Mouse (Mus musculus) neural tube, embryonic 13.5 days (tissue): ENCODE measurements at regions not wholly inside any gene's neighbourhood (a gene's known extent, or its start where the extent isn't known, plus 50 kb on each side); places are given as distances from the start of the nearest gene placed in this dataset.

Experiments used
- ATAC-seq: fragments of 200-750 bp; cut with Nextera tagmentation; 2 replicates; pipeline ENCODE4 v1.8.0; 2017; ENCODE audit warnings: low read depth, mild to moderate bottlenecking, moderate TSS enrichment, moderate library complexity
- H3K27ac ChIP-seq: fragments of 300-500 bp; sonication (generic); replicated peaks from 2 replicates; pipeline ENCODE4 v1.5.1; 2015; ENCODE audit warnings: moderate library complexity, mild to moderate bottlenecking, inconsistent platforms
- H3K27me3 ChIP-seq: fragments of 300-500 bp; sonication (generic); 2 replicates; pipeline ENCODE4 v1.6.1; 2015; ENCODE audit warnings: mild to moderate bottlenecking, inconsistent platforms
- H3K36me3 ChIP-seq: fragments of 300-500 bp; sonication (generic); 2 replicates; pipeline ENCODE4 v1.6.1; 2015; ENCODE audit warnings: mild to moderate bottlenecking, inconsistent platforms
- H3K4me1 ChIP-seq: fragments of 300-500 bp; sonication (generic); replicated peaks from 2 replicates; pipeline ENCODE4 v1.6.1; 2015; ENCODE audit warnings: inconsistent platforms
- H3K4me2 ChIP-seq: fragments of 300-500 bp; sonication (generic); 2 replicates; pipeline ENCODE4 v1.6.1; 2015; ENCODE audit warnings: inconsistent platforms, mild to moderate bottlenecking, moderate library complexity
- H3K4me3 ChIP-seq: fragments of 300-500 bp; sonication (generic); 2 replicates; pipeline ENCODE4 v1.5.1; 2015; ENCODE audit warnings: mild to moderate bottlenecking, inconsistent platforms
- H3K9ac ChIP-seq: fragments of 300-500 bp; sonication (generic); 2 replicates; pipeline ENCODE4 v1.6.1; 2015; ENCODE audit warnings: moderate library complexity, mild to moderate bottlenecking, inconsistent platforms
- H3K9me3 ChIP-seq: fragments of 300-500 bp; sonication (generic); 2 replicates; pipeline ENCODE4 v1.6.1; 2016; ENCODE audit warnings: inconsistent platforms
- WGBS: fragments of 180-500 bp; shearing (Covaris S2); methylation state at CpG from one replicate; pipeline ENCODE4 v1.1.7; 2015; 5-methylcytosine and 5-hydroxymethylcytosine counted together

DNA sequence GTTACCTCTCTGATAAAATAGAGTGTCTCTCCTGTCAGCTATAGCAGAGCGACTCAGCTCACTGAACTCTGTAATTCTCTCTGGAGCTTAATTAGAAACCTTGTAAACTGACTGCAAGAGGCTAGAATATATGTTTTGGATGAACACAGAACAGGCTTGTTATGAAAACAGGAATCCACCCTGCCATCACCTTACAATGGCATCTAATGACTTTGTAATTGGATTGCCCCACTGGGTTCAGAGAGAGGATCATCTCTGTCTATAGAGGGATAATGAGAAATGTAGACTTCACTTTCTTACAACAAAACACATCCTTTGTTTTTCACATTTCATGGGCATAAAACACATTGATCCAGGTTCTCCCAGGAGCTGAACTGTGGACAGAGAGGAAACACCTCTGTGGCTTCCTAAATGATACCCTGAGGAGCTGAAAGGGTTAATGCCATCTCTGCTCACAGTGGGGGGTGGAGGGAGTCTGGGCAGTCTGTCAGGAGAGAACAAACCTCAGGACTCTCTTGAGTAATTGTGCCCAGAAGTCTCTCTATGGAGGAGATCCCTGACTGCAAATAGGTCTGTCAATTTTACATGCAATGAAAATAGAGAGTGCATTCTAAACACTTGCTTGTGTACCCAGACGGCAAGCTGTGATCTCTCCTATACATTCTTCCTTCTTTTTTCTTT lies 571.9 kb downstream of the Ttll7 start:
- WGBS, result 17% methylated on average over 2 of the region's 2 CpGs
- Histone ChIP-seq H3K36me3 (no peaks in the 10 kb centered on the region), H3K9ac (no peak overlapping the region), H3K4me3 (no peak overlapping the region), H3K4me1 (peaks cover 20% of the 10 kb centered on the region), H3K9me3 (no peaks in the 10 kb centered on the region), H3K27me3 (no peaks in the 10 kb centered on the region), H3K4me2 (no peak overlapping the region), H3K27ac (peak overlapping the region; percentile 68)
- peak; percentile 23; the same call in 1 of the 2 replicates for ATAC-seq

DNA sequence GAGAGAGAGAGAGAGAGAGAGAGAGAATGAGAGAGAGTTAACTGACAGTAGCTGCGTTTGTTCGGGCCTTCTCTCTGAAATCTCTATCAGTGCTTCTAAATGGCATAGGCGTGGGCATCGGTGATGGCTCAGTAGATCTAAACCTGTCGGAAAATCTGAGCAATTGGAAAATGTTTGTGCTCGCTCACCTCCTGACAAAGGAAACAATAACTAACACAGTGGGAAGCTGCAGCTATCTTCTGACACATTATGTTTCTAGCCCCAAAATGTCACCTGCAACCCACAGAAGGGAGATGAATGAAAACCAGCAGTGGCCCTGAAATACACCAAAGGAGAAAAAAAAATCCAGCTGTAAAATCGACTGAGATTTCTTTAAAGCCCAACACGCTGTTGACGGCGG lies 576.7 kb downstream of the Ttll7 start:
- no peaks in the 10 kb centered on the region for H3K9me3 ChIP-seq
- H3K36me3 ChIP-seq, result no peaks in the 10 kb centered on the region
- no peaks in the 10 kb centered on the region for H3K27me3 ChIP-seq
- no peak overlapping the region for H3K4me3 ChIP-seq
- 63% methylated on average over 10 of the region's 10 CpGs for WGBS
- no peak overlapping the region for H3K9ac ChIP-seq
- H3K27ac ChIP-seq, result no peak overlapping the region
- ATAC-seq, result no peak
- H3K4me2 ChIP-seq, result no peak overlapping the region
- H3K4me1 ChIP-seq, result peaks cover 9% of the 10 kb centered on the region

DNA sequence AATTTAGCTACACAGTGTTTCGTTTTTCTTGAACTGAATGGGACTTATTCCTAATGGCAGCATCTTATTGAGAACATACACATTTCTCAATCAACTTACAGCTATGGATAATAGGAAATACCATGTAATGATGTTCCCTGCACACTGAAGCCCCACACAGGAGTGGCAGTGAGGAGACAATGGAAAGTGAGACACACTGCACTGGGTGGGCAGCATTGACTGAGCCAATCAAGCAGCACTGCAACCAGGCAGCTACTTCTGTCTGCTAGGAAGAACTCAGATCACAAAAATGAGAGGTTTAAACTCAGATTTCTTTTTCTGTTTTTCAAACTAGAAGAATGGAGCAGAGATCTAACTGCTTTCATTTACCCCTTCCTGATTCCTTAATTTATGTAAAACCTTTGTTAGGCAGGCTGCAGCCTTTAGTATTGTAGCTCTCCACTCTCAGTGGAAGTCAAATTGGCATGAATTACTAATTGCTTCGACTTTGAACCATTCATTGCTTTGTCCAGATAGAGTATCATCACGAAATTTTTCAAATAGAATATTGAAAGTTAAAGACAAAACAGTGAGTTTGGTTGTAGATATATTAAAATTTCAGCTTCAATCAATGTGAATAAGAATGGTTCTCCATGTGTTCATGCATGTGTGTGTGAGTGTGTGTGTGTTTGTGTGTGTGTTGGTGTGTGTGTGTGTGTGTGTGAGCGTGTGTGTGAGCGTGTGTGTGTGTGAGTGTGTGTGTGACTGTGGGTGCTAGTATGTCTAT lies 590.9 kb downstream of the Ttll7 start:
- Histone ChIP-seq H3K36me3 (no peaks in the 10 kb centered on the region), H3K27me3 (no peaks in the 10 kb centered on the region), H3K4me3 (no peak overlapping the region), H3K27ac (peak overlapping the region; percentile 81), H3K4me1 (peaks cover 25% of the 10 kb centered on the region), H3K4me2 (no peak overlapping the region), H3K9me3 (no peaks in the 10 kb centered on the region), H3K9ac (no peak overlapping the region)
- 62% methylated on average over 5 of the region's 5 CpGs for WGBS
- ATAC-seq, result no peak; the same call in 1 of the 2 replicates

DNA sequence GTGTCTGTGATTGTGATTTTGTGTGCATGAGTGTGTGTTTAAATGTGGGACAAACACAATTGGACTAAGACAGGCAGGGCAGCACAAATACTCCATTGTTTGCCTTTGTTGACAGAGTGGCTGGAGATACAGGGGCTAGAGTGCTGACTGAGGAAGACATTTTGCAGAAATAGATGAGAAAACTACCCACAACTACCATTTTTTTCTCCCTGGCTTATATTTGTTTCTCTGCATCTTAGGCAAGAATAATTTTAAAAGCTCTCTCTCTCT lies 591.5 kb downstream of the Ttll7 start:
- Histone ChIP-seq H3K4me3 (no peak overlapping the region), H3K4me1 (peaks cover 25% of the 10 kb centered on the region), H3K9ac (no peak overlapping the region), H3K27me3 (no peaks in the 10 kb centered on the region), H3K36me3 (no peaks in the 10 kb centered on the region), H3K9me3 (no peaks in the 10 kb centered on the region), H3K4me2 (no peak overlapping the region), H3K27ac (peak overlapping the region; percentile 81)
- peak; percentile 49; the same call in 1 of the 2 replicates for ATAC-seq

DNA sequence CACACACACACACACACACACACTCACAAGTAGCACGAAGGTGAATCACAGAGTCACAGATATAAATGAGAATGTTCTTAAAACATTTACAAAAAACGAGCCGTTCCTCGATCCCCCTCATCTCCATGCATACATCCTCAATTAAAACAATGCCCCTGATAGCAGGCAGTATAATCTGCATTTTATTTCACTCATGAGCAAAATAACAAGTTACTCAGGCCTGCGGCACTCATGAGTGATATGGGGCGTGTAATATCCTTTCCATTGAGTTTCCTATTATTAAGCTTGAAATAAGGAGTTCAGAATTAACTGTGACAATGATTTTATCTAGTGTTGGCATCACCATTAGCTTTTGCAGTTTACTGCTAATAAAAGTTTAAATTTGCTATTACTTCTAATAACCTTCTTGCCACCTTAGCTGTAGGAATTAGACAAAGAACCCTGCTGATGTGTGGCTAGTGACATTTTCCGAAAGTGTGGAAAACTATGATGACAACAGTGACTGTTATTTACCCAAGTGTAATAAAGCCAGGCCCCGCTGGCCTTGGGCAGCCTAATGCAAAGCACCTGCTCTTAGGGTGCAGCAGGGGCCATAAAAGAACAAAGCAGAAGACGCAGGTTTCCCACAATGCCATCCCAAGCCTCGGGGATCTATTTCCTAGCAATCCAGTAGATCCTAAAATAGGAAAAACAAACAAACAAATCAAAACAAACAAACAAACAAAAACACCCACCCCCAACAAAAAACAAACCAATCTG lies 592.0 kb downstream of the Ttll7 start:
- WGBS, result 28% methylated on average over 10 of the region's 10 CpGs
- no peaks in the 10 kb centered on the region for H3K36me3 ChIP-seq
- H3K4me2 ChIP-seq, result no peak overlapping the region
- peaks cover 25% of the 10 kb centered on the region for H3K4me1 ChIP-seq
- H3K9me3 ChIP-seq, result no peaks in the 10 kb centered on the region
- H3K27me3 ChIP-seq, result no peaks in the 10 kb centered on the region
- no peak overlapping the region for H3K4me3 ChIP-seq
- H3K27ac ChIP-seq, result peak overlapping the region; percentile 81
- ATAC-seq, result peak; percentile 88
- H3K9ac ChIP-seq, result no peak overlapping the region

DNA sequence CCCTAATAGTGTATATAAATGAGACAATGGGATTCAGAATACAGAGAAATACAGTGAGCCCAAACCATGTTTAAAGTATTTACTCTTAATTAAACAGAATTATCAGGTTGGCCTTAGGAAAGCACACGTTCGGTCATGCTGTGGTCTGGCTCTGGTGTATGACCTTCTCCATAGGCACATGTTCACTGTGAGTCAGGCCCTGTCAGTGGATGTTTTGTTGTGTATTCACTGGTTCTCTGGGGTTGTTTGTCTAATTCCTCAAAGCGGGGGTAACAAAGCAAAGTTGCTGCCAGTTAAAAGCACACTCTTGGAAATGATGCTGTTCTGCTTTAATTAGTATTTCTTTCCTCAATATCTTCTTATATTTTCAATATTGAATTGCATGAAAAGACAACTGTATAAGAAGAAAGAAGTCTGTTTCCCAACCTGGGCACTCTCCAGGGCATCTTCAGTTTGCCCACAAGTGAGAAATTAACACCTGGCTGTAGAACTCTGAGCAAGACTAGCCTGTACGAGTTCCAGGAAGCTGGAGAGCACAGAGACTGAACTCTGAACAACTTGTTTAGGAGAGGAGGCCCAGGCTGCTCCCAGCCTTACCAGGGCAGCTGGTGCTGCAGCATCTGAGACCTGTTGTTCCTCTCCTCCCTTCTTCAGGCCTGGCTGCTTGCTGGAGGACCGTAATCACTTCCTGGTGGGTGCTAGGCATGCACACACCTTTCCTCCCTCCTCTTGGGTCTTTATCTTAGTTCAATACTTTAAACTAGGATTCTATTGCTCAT lies 593.1 kb downstream of the Ttll7 start:
- Histone ChIP-seq H3K27me3 (no peaks in the 10 kb centered on the region), H3K9me3 (no peaks in the 10 kb centered on the region), H3K36me3 (no peaks in the 10 kb centered on the region), H3K4me3 (no peak overlapping the region), H3K27ac (peak overlapping the region; percentile 81), H3K4me1 (peaks cover 25% of the 10 kb centered on the region), H3K4me2 (no peak overlapping the region), H3K9ac (no peak overlapping the region)
- WGBS, result 88% methylated on average over 5 of the region's 5 CpGs
- no peak for ATAC-seq

DNA sequence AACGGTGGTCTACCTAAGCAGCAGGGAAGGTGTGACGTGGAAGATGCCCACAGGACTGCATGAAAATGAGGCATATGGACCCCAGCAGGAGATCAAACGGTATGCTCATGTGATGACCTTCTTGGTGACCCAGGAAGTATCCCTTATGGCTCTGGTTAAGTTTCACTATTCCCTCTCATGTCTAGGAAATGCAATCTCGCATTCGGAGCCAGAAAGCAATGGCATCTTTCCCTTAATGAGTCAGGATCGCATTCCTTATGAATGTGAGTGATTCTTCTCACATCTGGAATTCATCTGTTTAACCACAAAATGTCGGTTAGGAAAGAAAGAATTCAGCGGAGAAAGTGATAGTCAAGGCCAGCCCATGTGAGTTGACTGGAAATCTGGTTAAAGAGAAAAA lies 593.7 kb downstream of the Ttll7 start:
- Histone ChIP-seq H3K36me3 (no peaks in the 10 kb centered on the region), H3K4me2 (no peak overlapping the region), H3K9ac (no peak overlapping the region), H3K27me3 (no peaks in the 10 kb centered on the region), H3K4me3 (no peak overlapping the region), H3K4me1 (peaks cover 25% of the 10 kb centered on the region), H3K9me3 (no peaks in the 10 kb centered on the region), H3K27ac (no peak overlapping the region)
- no peak for ATAC-seq
- WGBS, result 83% methylated on average over 8 of the region's 8 CpGs

DNA sequence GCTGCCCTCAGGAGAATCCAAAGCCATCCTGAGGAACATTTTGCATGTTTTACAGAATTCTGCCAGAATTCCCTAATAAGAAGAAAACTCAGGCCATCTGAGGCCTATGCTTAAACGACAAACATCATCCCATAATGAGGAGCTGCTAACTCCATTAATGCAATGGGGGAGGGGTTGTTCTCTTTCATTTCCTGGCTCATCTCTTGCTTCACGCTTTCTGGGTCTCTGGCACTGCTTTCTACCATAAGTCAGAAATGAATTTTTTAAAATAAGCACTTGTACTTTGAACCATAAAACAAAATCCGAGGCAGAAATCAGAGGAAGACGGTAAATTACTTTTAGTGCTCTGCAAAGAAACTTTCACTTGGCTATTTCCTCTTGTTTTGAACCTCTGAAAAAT lies 600.0 kb downstream of the Ttll7 start:
- Histone ChIP-seq H3K4me2 (no peak overlapping the region), H3K27ac (peak overlapping the region; percentile 15; the same call in 1 of the 2 replicates), H3K4me3 (no peak overlapping the region), H3K9me3 (no peaks in the 10 kb centered on the region), H3K9ac (no peak overlapping the region), H3K27me3 (no peaks in the 10 kb centered on the region), H3K36me3 (no peaks in the 10 kb centered on the region), H3K4me1 (0 out of 2 replicates have a peak, but pooled peaks cover 4% of the 10 kb centered on the region)
- ATAC-seq, result no peak
- WGBS, result 63% methylated on average over 4 of the region's 4 CpGs

DNA sequence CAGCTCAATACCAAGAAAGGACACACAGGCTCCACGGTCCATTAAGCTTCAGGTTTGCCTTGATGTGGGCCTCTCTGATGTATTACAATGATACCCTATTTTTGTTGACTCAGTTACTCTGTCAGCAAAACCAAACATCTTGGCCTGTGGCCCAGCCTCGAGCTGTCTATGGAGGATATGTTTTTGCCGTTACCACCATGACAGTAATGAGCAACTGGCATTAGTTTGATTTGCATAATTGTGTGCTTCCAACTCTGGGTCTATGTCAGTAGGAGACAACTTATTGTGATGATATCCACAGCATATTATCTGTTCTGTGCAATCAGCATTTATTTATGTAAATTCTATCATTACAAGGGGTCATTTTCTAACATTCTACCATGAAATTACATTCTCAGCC lies 603.2 kb downstream of the Ttll7 start:
- no peaks in the 10 kb centered on the region for H3K9me3 ChIP-seq
- ATAC-seq, result no peak
- WGBS, result 64% methylated on average over 3 of the region's 3 CpGs
- no peak overlapping the region for H3K4me3 ChIP-seq
- no peaks in the 10 kb centered on the region for H3K27me3 ChIP-seq
- H3K9ac ChIP-seq, result no peak overlapping the region
- no peak overlapping the region for H3K27ac ChIP-seq
- peaks cover 7% of the 10 kb centered on the region; the same call in 1 of the 2 replicates for H3K4me1 ChIP-seq
- no peaks in the 10 kb centered on the region for H3K36me3 ChIP-seq
- H3K4me2 ChIP-seq, result no peak overlapping the region

DNA sequence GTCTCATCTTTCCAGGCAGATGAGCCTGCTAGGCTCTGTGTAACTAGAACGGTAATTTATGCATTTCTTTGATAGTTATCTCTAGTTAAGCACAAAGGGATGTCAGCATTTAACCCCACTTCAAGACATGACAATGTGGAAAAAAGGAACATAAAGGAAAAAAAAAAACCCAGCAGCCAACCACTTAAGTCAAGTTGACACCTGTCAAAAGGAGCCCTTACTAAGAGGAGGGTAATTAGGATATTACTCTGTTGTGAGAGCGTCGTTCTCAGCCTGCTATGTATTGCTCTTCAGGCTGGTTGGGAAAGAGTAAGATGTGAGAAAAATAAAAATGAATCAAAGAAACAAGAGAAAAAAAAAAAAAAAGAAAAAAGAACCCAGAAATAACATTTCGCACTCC lies 604.1 kb downstream of the Ttll7 start:
- Histone ChIP-seq H3K27ac (no peak overlapping the region), H3K4me3 (no peak overlapping the region), H3K4me2 (no peak overlapping the region), H3K9ac (no peak overlapping the region), H3K9me3 (no peaks in the 10 kb centered on the region), H3K36me3 (no peaks in the 10 kb centered on the region), H3K27me3 (no peaks in the 10 kb centered on the region), H3K4me1 (peaks cover 7% of the 10 kb centered on the region; the same call in 1 of the 2 replicates)
- WGBS, result 83% methylated on average over 4 of the region's 4 CpGs
- ATAC-seq, result no peak

DNA sequence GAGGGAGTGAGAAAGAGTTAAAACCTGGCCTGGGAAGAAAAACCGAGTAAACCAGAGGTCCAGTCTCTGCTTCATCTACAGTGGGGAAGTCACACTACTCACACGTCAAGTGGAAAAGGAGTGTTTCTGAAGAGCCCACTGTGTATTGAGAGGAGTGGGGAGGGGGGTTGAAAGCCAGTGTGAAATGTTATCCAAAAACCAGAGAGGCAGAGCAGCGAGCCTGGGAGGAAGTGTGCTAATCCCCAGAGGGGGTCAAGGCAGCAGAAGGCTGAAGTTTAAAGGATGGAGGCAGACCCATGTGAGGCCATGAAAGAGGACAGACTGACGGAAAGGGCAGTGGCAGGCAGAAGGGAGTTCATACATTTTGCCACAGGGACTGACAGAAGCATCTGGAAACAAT lies 605.9 kb downstream of the Ttll7 start:
- no peak overlapping the region for H3K4me2 ChIP-seq
- no peak overlapping the region for H3K4me3 ChIP-seq
- peaks cover 4% of the 10 kb centered on the region; the same call in 1 of the 2 replicates for H3K4me1 ChIP-seq
- ATAC-seq, result no peak
- H3K9ac ChIP-seq, result no peak overlapping the region
- no peaks in the 10 kb centered on the region for H3K27me3 ChIP-seq
- no peaks in the 10 kb centered on the region for H3K36me3 ChIP-seq
- 54% methylated on average over 4 of the region's 4 CpGs for WGBS
- H3K27ac ChIP-seq, result no peak overlapping the region
- no peaks in the 10 kb centered on the region for H3K9me3 ChIP-seq

DNA sequence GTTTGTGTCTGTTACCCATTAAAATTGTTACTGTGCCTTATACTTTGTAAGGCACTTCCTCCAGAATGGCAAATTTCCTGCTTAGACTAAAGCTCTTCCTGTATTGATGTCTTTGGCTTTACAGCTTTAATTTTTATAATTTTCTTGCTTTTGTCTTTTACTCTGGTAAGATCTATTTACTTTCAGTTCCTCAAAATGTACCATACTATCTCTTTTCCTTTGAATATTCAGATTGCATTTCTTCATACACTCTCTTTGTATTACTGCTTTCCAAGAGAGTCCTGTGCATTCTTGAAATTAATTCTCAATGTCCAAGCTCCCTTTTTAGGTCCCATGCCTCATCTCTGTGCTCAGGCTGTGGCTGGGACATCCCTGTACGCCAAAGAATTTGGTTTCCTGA lies 627.7 kb downstream of the Ttll7 start:
- Histone ChIP-seq H3K4me2 (no peak overlapping the region), H3K9me3 (no peaks in the 10 kb centered on the region), H3K9ac (no peak overlapping the region), H3K27me3 (no peaks in the 10 kb centered on the region), H3K27ac (no peak overlapping the region), H3K4me1 (no peaks in the 10 kb centered on the region), H3K4me3 (no peak overlapping the region), H3K36me3 (no peaks in the 10 kb centered on the region)
- no peak for ATAC-seq
- WGBS, result 82% methylated on average over 1 of the region's 1 CpGs
